Mouse (Mus musculus) stomach, embryonic 14.5 days (tissue): ENCODE results near the gene Lrrc56. TPM values are rescaled to one million over a fixed set of nuclear protein-coding genes. Genes with fewer than 3 reads are reported as not detected.
A peak's percentile ranks its signal among the peaks of the same experiment; 100 is the strongest.

Experiments
- ATAC-seq: fragments of 200-750 bp; cut with Nextera tagmentation; 2 replicates; pipeline ENCODE4 v1.8.0; 2017; ENCODE audit warnings: low read depth, moderate TSS enrichment; ENCODE audit not compliant: insufficient number of reproducible peaks, insufficient read depth, low FRiP score
- H3K27ac ChIP-seq: fragments of 300-500 bp; sonication (generic); 2 replicates; pipeline ENCODE4 v1.5.1; 2014; ENCODE audit warnings: mild to moderate bottlenecking, low read length, moderate library complexity, mixed read lengths
- H3K27me3 ChIP-seq: fragments of 300-500 bp; sonication (generic); 2 replicates; pipeline ENCODE4 v1.6.1; 2014; ENCODE audit warnings: low read length, control low read depth, mixed read lengths; ENCODE audit not compliant: control insufficient read depth, insufficient read depth
- H3K36me3 ChIP-seq: fragments of 300-500 bp; sonication (generic); 2 replicates; pipeline ENCODE4 v1.6.1; 2014; ENCODE audit warnings: mild to moderate bottlenecking, control low read depth, low read length, moderate library complexity, mixed read lengths; ENCODE audit not compliant: control insufficient read depth, insufficient read depth
- H3K4me1 ChIP-seq: fragments of 300-500 bp; sonication (generic); 2 replicates; pipeline ENCODE4 v1.6.1; 2014; ENCODE audit warnings: low read length, control low read depth, mixed read lengths; ENCODE audit not compliant: control insufficient read depth, insufficient read depth
- H3K4me2 ChIP-seq: fragments of 300-500 bp; sonication (generic); replicated peaks from 2 replicates; pipeline ENCODE4 v1.6.1; 2014; ENCODE audit warnings: low read depth, low read length, control low read depth
- H3K4me3 ChIP-seq: fragments of 300-500 bp; sonication (generic); 2 replicates; pipeline ENCODE4 v1.5.1; 2014; ENCODE audit warnings: low read depth, low read length, control low read depth
- H3K9ac ChIP-seq: fragments of 300-500 bp; sonication (generic); replicated peaks from 2 replicates; pipeline ENCODE4 v1.6.1; 2014; ENCODE audit warnings: low read depth, mild to moderate bottlenecking, control low read depth, low read length, moderate library complexity, mixed read lengths
- H3K9me3 ChIP-seq: fragments of 300-500 bp; sonication (generic); 2 replicates; pipeline ENCODE4 v1.6.1; 2016; ENCODE audit warnings: low read depth, low read length, control low read depth; ENCODE audit not compliant: control insufficient read depth
- WGBS: fragments of 180-500 bp; shearing (Covaris S2); extraction: QIAGEN DNeasy Blood & Tissue Kit; methylation state at CpG from one replicate; pipeline ENCODE4 v1.1.7; 2014; 5-methylcytosine and 5-hydroxymethylcytosine counted together
- polyA plus RNA-seq: library from polyadenylated mRNA; unstranded; fragments of >200 nt; fragmentation: Nextera tagmentation; extraction: Ambion mirVana; gene quantifications from 2 replicates; pipeline ENCODE4 v1.2.1, GENCODE M21; 2014

Gene Lrrc56
- polyA plus RNA-seq, 1 experiment from 2014 or later = 5.3 TPM

DNA sequence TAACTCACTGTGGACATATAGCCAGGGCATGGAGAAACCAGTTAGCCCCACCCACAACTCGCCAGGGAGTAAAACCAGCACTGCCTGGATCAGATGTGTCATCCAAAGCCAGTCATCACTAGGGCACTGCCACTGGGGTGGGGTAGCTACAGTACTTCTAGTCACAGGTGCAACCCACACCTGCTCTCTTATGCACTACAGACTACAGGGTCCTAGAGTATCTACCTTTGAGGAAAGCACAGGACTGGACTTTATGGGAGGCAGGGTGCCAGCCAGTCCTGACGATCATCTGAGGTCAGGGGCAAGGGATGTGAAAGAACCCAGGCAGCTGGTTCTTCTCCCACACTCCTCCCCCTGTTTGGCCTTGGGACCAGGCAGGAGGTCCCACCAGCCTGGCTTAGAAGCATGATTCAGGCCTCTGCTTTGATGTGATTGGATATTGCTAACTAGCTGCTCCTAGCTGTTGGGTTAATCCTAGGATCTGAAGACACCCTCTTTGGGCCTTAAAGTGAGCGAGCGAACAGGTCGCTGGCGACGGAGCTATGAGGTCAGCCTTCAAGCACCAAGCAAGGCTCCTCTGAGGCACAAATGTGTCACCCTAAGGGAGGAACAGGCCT, 25.9 kb upstream of the Lrrc56 start:
- peaks cover 28% of the 10 kb centered on the region for H3K36me3 ChIP-seq
- H3K9ac ChIP-seq = peak overlapping the region; percentile 57
- no peaks in the 10 kb centered on the region for H3K27me3 ChIP-seq
- ATAC-seq = 0 out of 2 replicates have a peak, but pooled peaks have one; percentile 1
- H3K27ac ChIP-seq = peak overlapping the region; percentile 61
- no peaks in the 10 kb centered on the region for H3K9me3 ChIP-seq
- peak overlapping the region; percentile 52 for H3K4me2 ChIP-seq
- H3K4me1 ChIP-seq = peaks cover 16% of the 10 kb centered on the region
- WGBS = 12% methylated on average over 7 of the region's 7 CpGs
- peak overlapping the region; percentile 43 for H3K4me3 ChIP-seq

GRCm38 (mm10) chr7:141168518-141168953, 25.4 kb upstream of the Lrrc56 start:
- H3K27me3 ChIP-seq = no peaks in the 10 kb centered on the region
- H3K9ac ChIP-seq = peak overlapping the region; percentile 57
- ATAC-seq = peak; percentile 42; the same call in 1 of the 2 replicates
- WGBS = under 1% methylated on average over 22 of the region's 22 CpGs
- H3K4me2 ChIP-seq = peak overlapping the region; percentile 52
- peak overlapping the region; percentile 61; the same call in 1 of the 2 replicates for H3K27ac ChIP-seq
- no peaks in the 10 kb centered on the region for H3K9me3 ChIP-seq
- peak overlapping the region; percentile 43 for H3K4me3 ChIP-seq
- H3K36me3 ChIP-seq = peaks cover 23% of the 10 kb centered on the region; the same call in 1 of the 2 replicates
- peaks cover 20% of the 10 kb centered on the region for H3K4me1 ChIP-seq

DNA sequence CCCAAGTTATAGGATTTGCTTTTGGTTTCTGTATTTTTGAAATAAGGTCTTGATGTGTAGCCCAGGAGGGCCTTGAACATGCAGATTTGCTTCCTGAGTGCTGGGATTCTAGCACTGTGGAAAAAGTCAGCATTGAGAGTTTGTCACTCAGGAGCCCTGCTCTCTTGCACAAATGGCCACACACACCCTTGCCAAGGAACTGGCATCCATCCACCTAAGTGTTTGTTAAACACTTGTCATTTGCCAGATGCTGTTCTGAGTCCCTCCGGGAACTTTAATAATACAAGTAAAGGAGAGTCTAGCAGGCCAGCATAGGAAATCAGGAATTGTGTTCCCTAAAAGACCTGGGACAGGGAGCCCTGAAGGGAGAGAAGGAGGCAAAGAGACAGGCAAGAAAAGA, 24.7 kb upstream of the Lrrc56 start:
- 38% methylated on average over 1 of the region's 1 CpGs for WGBS
- H3K4me2 ChIP-seq = peak overlapping the region; percentile 52

GRCm38 (mm10) chr7:141169866-141170265, 24.1 kb upstream of the Lrrc56 start:
- Histone ChIP-seq H3K9me3 (no peaks in the 10 kb centered on the region), H3K27ac (no peak overlapping the region), H3K36me3 (peaks cover 10% of the 10 kb centered on the region; the same call in 1 of the 2 replicates), H3K4me2 (no peak overlapping the region), H3K4me1 (peaks cover 22% of the 10 kb centered on the region), H3K9ac (no peak overlapping the region), H3K27me3 (no peaks in the 10 kb centered on the region), H3K4me3 (no peak overlapping the region)
- ATAC-seq = no peak

More for the DNA sequence above, 24.7 kb upstream of the Lrrc56 start:
- peaks cover 22% of the 10 kb centered on the region for H3K4me1 ChIP-seq
- H3K9me3 ChIP-seq = no peaks in the 10 kb centered on the region
- H3K9ac ChIP-seq = peak overlapping the region; percentile 6; the same call in 1 of the 2 replicates
- ATAC-seq = no peak
- H3K27me3 ChIP-seq = no peaks in the 10 kb centered on the region
- peaks cover 15% of the 10 kb centered on the region; the same call in 1 of the 2 replicates for H3K36me3 ChIP-seq
- H3K4me3 ChIP-seq = no peak overlapping the region
- peak overlapping the region; percentile 61 for H3K27ac ChIP-seq

- Histone ChIP-seq H3K9me3 (no peaks in the 10 kb centered on the region), H3K27ac (peak within 1 kb of the TSS; percentile 90), H3K9ac (peak within 1 kb of the TSS; percentile 61), H3K4me1 (peaks cover 22% of the 10 kb centered on the region), H3K27me3 (no peaks in the 10 kb centered on the region), H3K4me2 (peak within 1 kb of the TSS; percentile 72), H3K4me3 (peak within 1 kb of the TSS; percentile 54), H3K36me3 (no peaks in the 10 kb centered on the region)
- ATAC-seq = peak; percentile 92
- WGBS = 3% methylated on average over 55 of the region's 55 CpGs
Observed at GRCm38 (mm10) chr7:141172116-141173006, 21.6 kb upstream of the Lrrc56 start, which contains the start of gene Rnh1. Rnh1 (minus strand) TSS chr7:141172857.

DNA sequence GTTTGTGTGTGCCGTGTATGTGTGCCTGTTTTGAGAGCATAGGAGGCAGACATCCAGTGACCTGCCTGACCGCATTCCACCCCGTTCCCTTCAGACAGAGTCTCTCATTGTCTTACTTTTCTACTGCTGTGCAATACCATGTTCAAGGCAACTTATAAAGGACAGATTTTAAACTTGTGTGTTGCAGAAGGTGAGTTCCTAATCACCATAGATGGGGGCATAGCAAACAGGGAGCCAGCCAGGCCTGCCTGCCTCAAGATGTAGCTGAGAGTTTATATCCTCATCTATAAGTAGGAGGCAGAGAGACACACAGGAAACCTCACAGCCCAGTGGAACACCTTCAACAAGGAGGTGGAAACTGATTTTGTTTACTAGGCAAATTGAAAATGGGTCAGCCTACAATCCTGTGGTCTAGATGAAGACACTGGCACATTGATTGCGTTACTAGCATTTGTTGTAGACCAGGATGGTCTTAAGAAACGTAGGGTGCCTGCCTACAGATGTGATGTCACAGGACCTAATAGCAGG, 20.6 kb upstream of the Lrrc56 start:
- Histone ChIP-seq H3K27me3 (no peaks in the 10 kb centered on the region), H3K4me3 (peak overlapping the region; percentile 54), H3K4me1 (peaks cover 17% of the 10 kb centered on the region), H3K36me3 (no peaks in the 10 kb centered on the region), H3K9me3 (no peaks in the 10 kb centered on the region), H3K4me2 (peak overlapping the region; percentile 72), H3K27ac (peak overlapping the region; percentile 90), H3K9ac (peak overlapping the region; percentile 61; the same call in 1 of the 2 replicates)
- ATAC-seq = no peak
- WGBS = 72% methylated on average over 5 of the region's 5 CpGs

DNA sequence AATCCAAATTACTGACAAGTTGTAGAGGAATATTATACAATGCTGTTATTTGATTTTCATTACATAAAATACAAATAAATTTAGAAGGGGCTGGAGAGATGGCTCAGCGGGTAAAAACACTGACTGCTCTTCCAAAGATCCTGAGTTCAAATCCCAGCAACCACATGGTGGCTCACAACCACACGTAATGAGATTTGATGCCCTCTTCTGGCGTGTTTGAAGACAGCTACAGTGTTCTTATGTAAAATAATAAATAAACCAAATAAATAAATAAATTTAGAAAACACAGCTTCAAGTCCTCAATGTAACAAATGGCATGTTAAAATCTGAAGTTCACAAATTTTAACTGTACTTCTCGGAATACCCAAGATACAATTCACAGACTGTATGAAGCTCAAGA, 18.9 kb upstream of the Lrrc56 start:
- H3K36me3 ChIP-seq = no peaks in the 10 kb centered on the region
- H3K4me3 ChIP-seq = no peak overlapping the region
- WGBS = 92% methylated on average over 4 of the region's 4 CpGs
- H3K27ac ChIP-seq = no peak overlapping the region
- no peaks in the 10 kb centered on the region for H3K9me3 ChIP-seq
- ATAC-seq = no peak
- no peak overlapping the region for H3K9ac ChIP-seq
- H3K27me3 ChIP-seq = no peaks in the 10 kb centered on the region
- no peak overlapping the region for H3K4me2 ChIP-seq
- H3K4me1 ChIP-seq = 0 out of 2 replicates have a peak, but pooled peaks cover 6% of the 10 kb centered on the region

DNA sequence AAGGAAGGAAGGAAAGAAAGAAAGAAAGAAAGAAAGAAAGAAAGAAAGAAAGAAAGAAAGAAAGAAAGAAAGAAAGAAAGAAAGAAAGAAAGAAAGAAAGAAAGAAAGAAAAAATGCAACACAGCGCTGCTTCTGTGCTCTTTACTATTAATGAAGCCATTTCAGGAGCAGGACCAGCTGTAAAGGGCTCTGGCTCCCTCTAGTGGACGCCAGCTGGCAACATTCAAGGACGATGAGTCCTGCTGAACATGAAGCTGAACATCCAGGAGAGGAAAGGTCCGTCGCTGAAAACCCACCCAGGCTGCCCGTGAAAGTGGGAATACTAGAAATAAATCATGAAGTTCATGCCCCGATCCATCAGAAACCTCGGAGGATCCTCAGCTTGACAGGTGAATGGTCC, 17.8 kb upstream of the Lrrc56 start:
- ATAC-seq = no peak
- no peak overlapping the region for H3K9ac ChIP-seq
- no peaks in the 10 kb centered on the region for H3K27me3 ChIP-seq
- WGBS = 1% methylated on average over 8 of the region's 8 CpGs
- no peak overlapping the region for H3K4me3 ChIP-seq
- no peak overlapping the region for H3K4me2 ChIP-seq
- no peak overlapping the region for H3K27ac ChIP-seq
- 0 out of 2 replicates have a peak, but pooled peaks cover 6% of the 10 kb centered on the region for H3K4me1 ChIP-seq
- no peaks in the 10 kb centered on the region for H3K9me3 ChIP-seq
- no peaks in the 10 kb centered on the region for H3K36me3 ChIP-seq
